Mouse (Mus musculus) stomach, embryonic 14.5 days (tissue): ENCODE measurements around the gene Trim41. TPM values are rescaled to one million over a fixed set of nuclear protein-coding genes. Genes with fewer than 3 reads are reported as not detected.

Source experiments
- ATAC-seq: fragments of 200-750 bp; cut with Nextera tagmentation; 2 replicates; pipeline ENCODE4 v1.8.0; 2017; ENCODE audit warnings: low read depth, moderate TSS enrichment; ENCODE audit not compliant: insufficient number of reproducible peaks, insufficient read depth, low FRiP score
- H3K27ac ChIP-seq: fragments of 300-500 bp; sonication (generic); 2 replicates; pipeline ENCODE4 v1.5.1; 2014; ENCODE audit warnings: mild to moderate bottlenecking, low read length, moderate library complexity, mixed read lengths
- H3K27me3 ChIP-seq: fragments of 300-500 bp; sonication (generic); 2 replicates; pipeline ENCODE4 v1.6.1; 2014; ENCODE audit warnings: low read length, control low read depth, mixed read lengths; ENCODE audit not compliant: control insufficient read depth, insufficient read depth
- H3K36me3 ChIP-seq: fragments of 300-500 bp; sonication (generic); 2 replicates; pipeline ENCODE4 v1.6.1; 2014; ENCODE audit warnings: mild to moderate bottlenecking, control low read depth, low read length, moderate library complexity, mixed read lengths; ENCODE audit not compliant: control insufficient read depth, insufficient read depth
- H3K4me1 ChIP-seq: fragments of 300-500 bp; sonication (generic); 2 replicates; pipeline ENCODE4 v1.6.1; 2014; ENCODE audit warnings: low read length, control low read depth, mixed read lengths; ENCODE audit not compliant: control insufficient read depth, insufficient read depth
- H3K4me2 ChIP-seq: fragments of 300-500 bp; sonication (generic); replicated peaks from 2 replicates; pipeline ENCODE4 v1.6.1; 2014; ENCODE audit warnings: low read depth, low read length, control low read depth
- H3K4me3 ChIP-seq: fragments of 300-500 bp; sonication (generic); 2 replicates; pipeline ENCODE4 v1.5.1; 2014; ENCODE audit warnings: low read depth, low read length, control low read depth
- H3K9ac ChIP-seq: fragments of 300-500 bp; sonication (generic); replicated peaks from 2 replicates; pipeline ENCODE4 v1.6.1; 2014; ENCODE audit warnings: low read depth, mild to moderate bottlenecking, control low read depth, low read length, moderate library complexity, mixed read lengths
- H3K9me3 ChIP-seq: fragments of 300-500 bp; sonication (generic); 2 replicates; pipeline ENCODE4 v1.6.1; 2016; ENCODE audit warnings: low read depth, low read length, control low read depth; ENCODE audit not compliant: control insufficient read depth
- WGBS: fragments of 180-500 bp; shearing (Covaris S2); extraction: QIAGEN DNeasy Blood & Tissue Kit; methylation state at CpG from one replicate; pipeline ENCODE4 v1.1.7; 2014; 5-methylcytosine and 5-hydroxymethylcytosine counted together
- polyA plus RNA-seq: library from polyadenylated mRNA; unstranded; fragments of >200 nt; fragmentation: Nextera tagmentation; extraction: Ambion mirVana; gene quantifications from 2 replicates; pipeline ENCODE4 v1.2.1, GENCODE M21; 2014

Gene Trim41
- 5.8 and 6.2 TPM in 2 replicates for polyA plus RNA-seq

GRCm38 (mm10) chr11:48816800-48817665 is at the start of gene Trim41:
TSS of gene Trim41 (minus strand) at chr11:48817353.
- Histone ChIP-seq H3K4me3 (peak within 1 kb of the TSS; percentile 74), H3K9me3 (no peaks in the 10 kb centered on the region)
- WGBS = under 1% methylated on average over 76 of the region's 77 CpGs

GRCm38 (mm10) chr11:48866481-48866880 is 49.3 kb upstream of the Trim41 start:
- no peak overlapping the region for H3K9ac ChIP-seq
- H3K9me3 ChIP-seq = no peaks in the 10 kb centered on the region
- ATAC-seq = no peak
- H3K4me3 ChIP-seq = no peak overlapping the region
- H3K36me3 ChIP-seq = no peaks in the 10 kb centered on the region
- no peak overlapping the region for H3K27ac ChIP-seq
- H3K4me2 ChIP-seq = no peak overlapping the region
- H3K27me3 ChIP-seq = no peaks in the 10 kb centered on the region
- peaks cover 14% of the 10 kb centered on the region for H3K4me1 ChIP-seq
- WGBS = 96% methylated on average over 9 of the region's 9 CpGs

More at GRCm38 (mm10) chr11:48816800-48817665, at the start of gene Trim41:
- ATAC-seq = peak; percentile 96
- H3K4me2 ChIP-seq = peak within 1 kb of the TSS; percentile 85
- peaks cover 19% of the 10 kb centered on the region for H3K36me3 ChIP-seq
- peaks cover 15% of the 10 kb centered on the region; the same call in 1 of the 2 replicates for H3K4me1 ChIP-seq
- peak within 1 kb of the TSS; percentile 92 for H3K9ac ChIP-seq
- H3K27me3 ChIP-seq = no peaks in the 10 kb centered on the region
- H3K27ac ChIP-seq = peak within 1 kb of the TSS; percentile 85

- Histone ChIP-seq H3K4me2 (no peak overlapping the region), H3K9ac (no peak overlapping the region), H3K36me3 (no peaks in the 10 kb centered on the region), H3K9me3 (no peaks in the 10 kb centered on the region), H3K27ac (no peak overlapping the region), H3K4me1 (no peaks in the 10 kb centered on the region), H3K4me3 (no peak overlapping the region), H3K27me3 (no peaks in the 10 kb centered on the region)
- ATAC-seq = no peak
- 89% methylated on average over 3 of the region's 3 CpGs for WGBS
These were observed 46.7 kb upstream of the Trim41 start for GRCm38 (mm10) chr11:48863808-48864207.

- Histone ChIP-seq H3K36me3 (no peaks in the 10 kb centered on the region), H3K4me3 (no peak overlapping the region), H3K9ac (no peak overlapping the region), H3K27me3 (no peaks in the 10 kb centered on the region), H3K27ac (no peak overlapping the region), H3K4me2 (no peak overlapping the region), H3K9me3 (no peaks in the 10 kb centered on the region), H3K4me1 (no peaks in the 10 kb centered on the region; the same call in 1 of the 2 replicates)
- WGBS = 84% methylated on average over 1 of the region's 1 CpGs
- ATAC-seq = no peak
These were observed 45.7 kb upstream of the Trim41 start for GRCm38 (mm10) chr11:48862784-48863319.

- Histone ChIP-seq H3K9me3 (no peaks in the 10 kb centered on the region), H3K36me3 (no peaks in the 10 kb centered on the region), H3K4me1 (peaks cover 8% of the 10 kb centered on the region), H3K27me3 (no peaks in the 10 kb centered on the region), H3K9ac (no peak overlapping the region), H3K4me3 (peak overlapping the region; percentile 61; the same call in 1 of the 2 replicates), H3K27ac (no peak overlapping the region), H3K4me2 (peak overlapping the region; percentile 65)
- 0% methylated on average over 6 of the region's 6 CpGs for WGBS
- no peak for ATAC-seq
These were observed 41.9 kb upstream of the Trim41 start for GRCm38 (mm10) chr11:48859014-48859413.

- peak; percentile 62 for ATAC-seq
- Histone ChIP-seq H3K27ac (no peak overlapping the region), H3K9me3 (no peaks in the 10 kb centered on the region), H3K4me3 (peak overlapping the region; percentile 61), H3K4me2 (peak overlapping the region; percentile 75), H3K4me1 (peaks cover 9% of the 10 kb centered on the region), H3K9ac (no peak overlapping the region; the same call in 1 of the 2 replicates), H3K36me3 (no peaks in the 10 kb centered on the region), H3K27me3 (no peaks in the 10 kb centered on the region)
- under 1% methylated on average over 31 of the region's 31 CpGs for WGBS
These were observed 36.5 kb upstream of the Trim41 start for GRCm38 (mm10) chr11:48853474-48854180.

- Histone ChIP-seq H3K4me3 (peak overlapping the region; percentile 61), H3K9ac (0 out of 2 replicates have a peak overlapping the region, but pooled peaks have one; percentile 30), H3K4me2 (peak overlapping the region; percentile 75), H3K36me3 (no peaks in the 10 kb centered on the region), H3K9me3 (no peaks in the 10 kb centered on the region), H3K27ac (no peak overlapping the region), H3K4me1 (peaks cover 9% of the 10 kb centered on the region; the same call in 1 of the 2 replicates), H3K27me3 (no peaks in the 10 kb centered on the region)
- ATAC-seq = peak; percentile 2; the same call in 1 of the 2 replicates
- 10% methylated on average over 23 of the region's 23 CpGs for WGBS
These were observed 35.7 kb upstream of the Trim41 start for GRCm38 (mm10) chr11:48852624-48853473.
